Mouse (Mus musculus) spleen, adult 12 weeks (tissue): ENCODE measurements at regions not wholly inside any gene's neighbourhood (a gene's known extent, or its start where the extent isn't known, plus 50 kb on each side); places are given as distances from the start of the nearest gene placed in this dataset.

Experiments used
- DNase-seq: peaks from one replicate; pipeline ENCODE4 v3.0.0; 2022; ENCODE audit warnings: low spot score

DNA sequence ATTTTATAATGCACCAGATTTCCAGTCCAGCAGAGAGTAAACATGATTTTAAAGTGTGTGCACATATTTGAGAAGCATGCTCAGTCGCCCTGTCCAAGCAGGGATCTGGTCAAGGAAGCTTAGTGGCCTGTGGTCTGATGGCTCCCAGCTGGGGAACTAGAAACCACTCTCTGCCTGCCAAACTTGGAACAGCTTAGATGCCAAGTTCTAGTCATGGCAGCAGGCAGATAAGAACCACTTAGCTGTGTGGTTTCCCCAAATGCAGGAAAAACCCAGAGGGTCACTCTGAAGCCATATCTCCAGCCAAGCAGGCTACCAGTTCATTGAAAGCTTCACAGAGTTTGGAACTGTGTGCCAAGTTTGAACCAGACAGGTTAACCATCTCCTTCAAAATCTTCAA, 86.1 kb downstream of the Fam114a2 start:
- DNase-seq = no peak

DNA sequence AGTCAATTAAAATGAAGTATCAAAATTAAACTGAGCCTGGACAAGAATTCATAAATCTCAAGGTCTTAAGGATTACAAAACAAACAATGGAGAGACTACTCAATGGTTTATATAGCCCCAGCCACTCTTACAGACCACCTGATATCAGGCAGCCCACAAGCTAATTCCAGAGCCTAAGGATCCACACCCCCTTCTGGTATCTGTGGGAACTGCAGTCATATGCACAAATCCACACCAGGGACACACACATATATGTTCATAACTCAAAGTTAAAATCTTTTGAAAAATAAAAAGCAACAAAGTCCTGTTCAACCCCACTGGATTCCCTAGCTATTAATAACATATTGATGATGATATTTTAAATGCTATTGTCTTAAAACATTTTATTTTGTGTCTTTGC, 86.5 kb downstream of the Fam114a2 start:
- DNase-seq = no peak

DNA sequence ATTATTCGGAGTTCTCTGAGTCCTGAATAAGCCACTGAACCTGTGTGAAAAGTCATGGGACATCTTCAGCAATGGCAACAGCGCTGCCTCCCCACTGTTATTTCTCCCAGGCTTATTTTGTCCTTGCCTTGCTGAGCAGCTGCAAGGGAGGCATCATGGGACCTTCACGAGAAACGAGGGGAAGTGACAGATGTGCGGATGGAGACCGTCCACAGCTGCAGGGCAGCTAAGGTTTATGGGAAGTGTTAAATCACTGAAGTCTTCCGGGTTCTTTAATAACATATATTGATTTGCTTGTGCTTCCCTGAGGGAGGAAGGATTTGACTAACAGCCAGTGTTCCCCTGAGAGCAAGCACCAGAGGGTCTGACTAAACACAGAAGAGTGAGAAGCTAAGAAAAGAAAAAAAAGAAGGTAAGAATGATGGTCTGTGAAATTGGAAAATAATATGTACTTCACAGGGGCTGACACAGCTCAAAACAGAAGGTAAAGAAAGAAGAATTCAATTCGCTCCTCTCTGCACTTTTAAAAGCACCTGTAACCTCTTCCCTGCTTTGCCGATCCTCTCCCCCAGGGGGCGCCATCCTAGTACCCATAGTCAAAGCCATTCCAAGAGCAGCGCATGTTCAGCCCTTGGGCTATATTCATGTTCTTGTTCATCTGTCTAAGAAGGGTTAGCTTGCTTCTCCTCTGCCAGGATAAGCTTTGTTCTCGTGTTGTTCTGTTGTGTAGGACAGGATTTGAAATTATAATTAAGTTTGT, 92.2 kb downstream of the Fam114a2 start:
- DNase-seq = peak; percentile 25

DNA sequence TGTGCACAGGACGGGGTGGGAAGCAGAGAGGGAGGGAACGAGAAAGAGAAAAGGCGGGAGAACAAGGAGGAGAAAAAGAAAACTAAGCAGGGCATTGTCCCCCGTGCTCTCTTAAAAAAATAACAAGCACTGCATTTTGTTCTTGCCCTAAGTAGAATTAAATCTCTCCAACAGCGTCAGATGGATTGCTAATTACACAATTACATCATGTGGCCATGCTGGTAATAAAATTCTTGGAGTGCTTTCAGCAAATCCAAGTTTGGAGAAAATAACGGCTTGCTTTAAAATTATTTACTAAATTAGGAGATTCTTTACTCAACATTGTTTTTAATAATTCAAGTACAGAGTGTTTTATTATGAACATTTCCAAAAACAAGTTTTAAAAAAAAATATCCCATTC, 99.0 kb downstream of the Fam114a2 start:
- DNase-seq = no peak

DNA sequence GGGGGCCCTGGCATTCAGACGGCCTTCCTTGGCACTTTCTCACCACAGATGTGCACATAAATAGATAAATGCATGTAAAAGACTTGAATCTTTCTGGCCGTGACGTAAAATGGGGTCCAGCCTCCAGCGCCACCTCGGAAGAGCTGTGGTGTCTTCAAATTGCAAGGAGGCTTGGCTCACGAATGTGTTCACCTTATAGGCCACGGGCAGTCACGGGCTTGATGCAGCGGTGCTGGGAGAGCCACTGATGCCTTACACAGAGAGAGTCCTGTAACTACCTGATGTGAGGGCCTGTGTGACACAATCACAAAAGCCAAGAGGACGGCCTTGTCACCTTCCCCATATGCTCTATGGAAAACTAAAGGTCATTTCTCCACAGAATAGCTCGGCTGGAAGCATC, 102.4 kb downstream of the Fam114a2 start:
- DNase-seq = no peak

DNA sequence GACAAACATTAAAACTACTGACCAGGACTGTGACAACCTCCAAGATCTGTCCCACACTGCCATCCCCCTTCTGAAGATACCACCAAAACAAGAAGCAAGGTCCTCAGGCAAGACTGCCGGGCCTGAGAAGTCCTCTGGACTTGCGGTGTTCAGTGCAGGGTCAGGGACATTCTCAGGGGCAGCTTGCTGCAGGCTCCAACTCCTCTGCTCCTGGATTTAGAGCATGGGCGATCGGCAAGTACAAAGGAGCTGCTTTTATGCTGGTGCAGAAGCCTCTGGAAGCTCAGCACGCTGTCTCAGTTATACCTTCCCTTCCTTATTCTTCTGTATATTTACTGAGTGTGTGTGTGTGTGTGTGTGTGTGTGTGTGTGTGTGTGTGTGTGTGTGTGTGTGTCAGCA, 103.2 kb downstream of the Fam114a2 start:
- DNase-seq = no peak

DNA sequence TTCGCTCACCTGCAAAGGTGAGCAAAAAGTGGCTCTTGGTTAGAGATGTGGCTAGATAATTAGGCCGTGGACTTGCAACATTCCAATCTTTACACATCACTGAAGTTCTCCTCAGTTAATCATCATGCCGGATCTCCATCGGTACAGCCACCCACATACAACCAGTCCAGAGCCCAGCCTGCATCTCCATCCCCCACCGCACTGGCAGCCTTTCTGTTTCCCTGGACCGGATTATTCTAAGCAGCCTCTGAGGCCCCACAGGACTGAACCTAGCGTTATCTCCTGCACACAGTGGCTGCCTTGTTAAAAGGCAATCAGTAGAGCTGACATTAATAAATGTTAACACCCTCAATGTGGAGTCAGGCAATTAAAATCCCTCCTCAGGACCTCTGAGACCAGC, 103.7 kb downstream of the Fam114a2 start:
- no peak for DNase-seq

DNA sequence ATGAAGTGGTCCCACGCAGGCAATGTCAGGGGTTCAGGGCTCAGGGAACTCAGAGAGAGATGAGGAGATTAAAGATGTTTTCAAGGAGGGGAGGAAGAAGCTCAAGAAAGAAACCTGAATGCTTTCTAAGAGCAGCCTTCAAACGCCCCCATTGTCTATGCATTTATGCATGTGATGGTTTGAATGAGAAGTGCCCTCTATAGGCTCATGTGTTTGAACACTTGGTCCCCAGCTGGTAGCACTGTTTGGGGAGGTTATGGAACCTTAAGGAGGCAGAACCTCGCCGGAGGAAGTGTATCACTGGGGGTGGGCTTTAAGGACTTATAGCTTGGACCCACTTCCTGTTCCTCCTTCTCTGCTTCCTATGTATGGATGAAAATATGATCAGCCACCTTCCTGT, 105.1 kb downstream of the Fam114a2 start:
- no peak for DNase-seq

DNA sequence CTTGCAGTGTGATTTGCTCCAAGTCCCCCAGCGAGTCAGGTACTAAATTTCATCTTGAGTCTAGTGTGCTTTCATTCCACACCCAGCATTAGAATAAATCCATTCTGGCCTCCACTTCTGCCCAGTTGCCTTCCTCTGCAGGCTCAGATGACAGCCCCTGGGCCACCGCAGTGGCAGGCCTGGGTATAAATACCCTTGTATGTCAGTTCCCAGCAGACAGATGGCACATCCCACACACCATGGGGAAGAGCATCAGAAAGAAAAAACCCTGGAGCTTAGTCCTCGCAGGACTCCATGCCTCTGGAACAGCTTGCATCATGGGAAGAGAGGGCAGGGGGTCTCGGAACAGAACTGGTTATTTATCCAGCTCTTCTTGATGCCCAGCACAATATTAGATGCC, 105.7 kb downstream of the Fam114a2 start:
- no peak for DNase-seq

DNA sequence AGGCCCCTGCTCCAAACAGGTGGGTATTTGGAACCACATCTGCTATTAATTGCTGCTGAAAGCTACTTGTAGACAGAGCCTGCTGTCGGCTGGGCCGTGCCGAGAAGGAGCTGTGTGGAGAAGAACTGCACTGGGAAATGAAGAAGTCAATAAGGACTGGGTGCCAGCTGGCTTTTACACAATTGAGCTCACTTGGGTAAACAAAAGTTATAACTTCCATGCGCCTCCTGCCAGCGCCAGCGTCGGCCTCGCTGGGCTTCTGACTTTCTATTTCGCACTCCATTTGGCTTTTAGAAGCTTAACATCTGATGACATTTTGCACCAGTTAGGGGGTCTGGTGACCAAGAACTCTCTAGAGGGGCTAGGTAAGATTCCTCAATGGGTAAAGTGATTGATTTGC, 114.2 kb downstream of the Fam114a2 start:
- no peak for DNase-seq

DNA sequence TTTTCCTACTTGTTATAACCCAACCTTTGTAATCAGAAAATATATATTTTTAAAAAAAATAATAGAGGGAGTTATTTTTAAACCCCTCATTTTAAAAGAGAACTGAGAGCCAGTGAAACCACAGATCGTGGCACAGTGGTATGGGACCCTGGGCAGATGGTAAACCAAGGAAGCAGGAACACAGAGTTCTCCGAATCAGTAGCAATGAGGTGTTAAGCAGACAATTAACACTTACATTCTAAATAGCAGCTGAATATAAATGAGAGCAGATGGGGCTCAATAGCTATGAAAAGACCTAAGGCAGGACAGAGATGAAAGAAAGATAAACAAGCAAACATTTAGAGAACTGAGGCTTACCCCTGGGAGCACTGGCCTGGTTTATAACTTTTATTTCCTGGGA, 116.8 kb downstream of the Fam114a2 start:
- DNase-seq = no peak

DNA sequence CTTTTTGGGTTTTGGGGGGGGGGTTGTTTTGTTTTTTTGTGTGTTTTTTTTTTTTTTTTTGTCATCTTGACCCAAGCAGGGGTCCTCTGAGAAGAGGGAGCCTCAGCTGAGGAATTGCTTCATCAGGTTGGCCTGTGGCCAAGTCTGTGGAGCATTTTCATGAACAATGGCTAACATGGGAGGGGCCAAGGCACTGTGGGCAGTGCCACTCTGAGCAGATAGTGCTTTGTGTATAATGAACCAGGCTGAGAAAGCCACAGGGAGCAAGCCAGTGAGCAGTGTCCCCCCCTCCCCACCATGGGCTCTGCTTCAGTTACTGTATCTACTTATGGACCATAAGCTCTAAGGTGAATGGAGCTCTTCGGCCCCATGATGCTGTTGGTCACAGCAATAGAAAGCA, 119.1 kb downstream of the Fam114a2 start:
- no peak for DNase-seq

DNA sequence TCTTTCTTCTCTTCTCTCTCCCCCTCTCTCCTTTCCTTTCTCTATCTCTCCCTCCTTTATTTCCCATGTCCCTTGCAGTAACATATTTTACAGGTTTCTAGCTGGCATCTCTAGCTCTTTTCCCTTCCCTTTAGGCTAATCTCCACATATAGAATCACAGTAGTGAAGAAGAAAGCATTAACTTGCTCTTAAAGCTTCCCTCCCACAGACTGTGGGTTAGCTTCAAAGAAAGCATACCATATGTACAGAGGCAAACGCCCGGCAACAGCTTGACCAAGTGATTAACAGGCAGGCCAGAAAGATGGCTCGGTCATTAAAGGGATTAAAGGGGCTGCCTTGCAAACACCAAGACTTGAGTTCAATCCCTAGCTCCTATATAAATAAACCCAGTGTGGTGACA, 122.0 kb downstream of the Fam114a2 start:
- no peak for DNase-seq

DNA sequence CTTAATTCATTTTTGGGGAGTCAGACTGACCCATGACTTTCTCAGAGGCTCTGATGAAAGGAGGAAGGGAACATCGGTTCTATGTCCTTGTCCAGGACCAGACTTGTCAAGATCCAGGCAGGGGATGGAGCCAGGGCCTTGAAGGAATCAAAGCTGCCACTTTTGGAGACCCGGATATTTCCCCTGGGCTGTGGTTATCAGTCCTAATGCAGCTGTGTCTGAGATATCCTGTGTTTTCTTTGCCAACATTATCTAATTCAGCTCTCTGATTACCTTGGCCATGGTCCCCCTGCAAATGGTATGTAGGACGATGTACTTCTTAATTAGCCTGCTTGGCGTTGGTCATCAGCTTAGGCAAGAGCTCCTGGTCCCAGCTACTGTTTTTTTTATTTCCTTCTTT, 127.6 kb downstream of the Fam114a2 start:
- DNase-seq = no peak
